Mouse (Mus musculus): Measurements from ENCODE around the gene Thnsl1. TPM values are rescaled to one million over a fixed set of nuclear protein-coding genes. Genes with fewer than 3 reads are reported as not detected.
"Not testable (repeated sequence)": the region's sequence is repeated elsewhere in the genome, so short reads cannot be mapped to it uniquely, and the experiment has no call there.

The Thnsl1 gene
- total RNA-seq, 2 experiments from 2014 or later: 16.7 to 18.6 TPM

- intact Hi-C loops (cut with DNase I): no loop called here
- DNase-seq (ENCODE audit: extremely low spot score in 1 of 2, low spot score in 2 of 2): no peak
Observed at GRCm38 (mm10) chr2:21231147-21231546, 25.6 kb downstream of the Thnsl1 start.

GRCm38 (mm10) chr2:21234871-21235648, 29.5 kb downstream of the Thnsl1 start:
- DNase-seq (ENCODE audit: extremely low spot score in 1 of 2, low spot score in 2 of 2): no peak
- intact Hi-C loops (cut with DNase I): no loop called here

- intact Hi-C loops (cut with DNase I): no loop called here
- DNase-seq (ENCODE audit: extremely low spot score in 1 of 2, low spot score in 2 of 2): no peak
Observed at GRCm38 (mm10) chr2:21235844-21236386, 30.4 kb downstream of the Thnsl1 start.

DNA sequence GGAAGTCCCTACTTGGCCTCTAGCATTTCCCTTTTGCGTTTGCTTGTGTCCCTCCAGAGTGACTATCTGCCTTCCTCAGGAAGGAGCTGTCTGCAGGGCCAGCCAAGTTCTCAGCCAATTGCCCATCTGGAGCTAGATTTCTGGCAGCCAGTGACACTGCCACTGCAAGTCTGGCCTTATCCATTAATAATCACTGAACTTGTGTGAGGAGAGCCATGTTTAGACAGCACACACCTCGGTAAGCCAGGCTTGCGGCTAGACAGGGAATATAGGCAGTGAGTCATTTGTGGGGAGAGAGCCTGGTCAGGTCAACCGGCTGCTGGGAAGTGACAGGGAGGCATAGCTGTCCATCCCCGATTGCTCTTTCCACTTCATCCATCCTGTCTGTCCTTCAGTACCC, 31.3 kb downstream of the Thnsl1 start:
- intact Hi-C loops (cut with DNase I): no loop called here
- no peak for DNase-seq (ENCODE audit: extremely low spot score in 1 of 2, low spot score in 2 of 2)

DNA sequence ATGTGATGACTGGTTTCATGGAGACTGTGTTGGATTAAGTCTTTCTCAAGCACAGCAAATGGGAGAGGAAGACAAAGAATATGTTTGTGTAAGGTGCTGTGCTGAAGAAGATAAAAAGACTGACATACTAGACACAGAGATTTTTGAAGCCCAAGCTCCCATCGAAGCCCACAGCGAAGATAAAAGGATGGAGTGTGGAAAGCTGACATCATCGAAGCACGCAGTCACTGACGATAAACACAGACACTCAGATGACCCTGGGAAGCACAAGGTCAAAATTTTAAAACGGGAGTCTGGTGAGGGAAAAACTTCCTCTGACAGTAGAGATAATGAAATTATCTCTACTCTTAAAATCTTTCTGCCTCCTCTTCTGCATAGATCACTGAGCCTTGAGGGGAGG, 38.6 kb downstream of the Thnsl1 start:
- DNase-seq (ENCODE audit: extremely low spot score in 1 of 2, low spot score in 2 of 2); intact Hi-C loops (cut with DNase I): not testable (repeated sequence)

GRCm38 (mm10) chr2:21244986-21245385, 39.5 kb downstream of the Thnsl1 start:
- no peak for DNase-seq (ENCODE audit: extremely low spot score in 1 of 2, low spot score in 2 of 2)
- intact Hi-C loops (cut with DNase I): no loop called here

GRCm38 (mm10) chr2:21245477-21246102, 40.1 kb downstream of the Thnsl1 start:
- DNase-seq (ENCODE audit: extremely low spot score in 1 of 2, low spot score in 2 of 2): no peak
- intact Hi-C loops (cut with DNase I): no loop called here

- DNase-seq (ENCODE audit: extremely low spot score in 1 of 2, low spot score in 2 of 2): no peak
- intact Hi-C loops (cut with DNase I): no loop called here
Observed at GRCm38 (mm10) chr2:21253644-21254043, 48.1 kb downstream of the Thnsl1 start.

- intact Hi-C loops (cut with DNase I): no loop called here
- no peak for DNase-seq (ENCODE audit: extremely low spot score in 1 of 2, low spot score in 2 of 2)
Observed at GRCm38 (mm10) chr2:21254308-21254707, 48.8 kb downstream of the Thnsl1 start.

GRCm38 (mm10) chr2:21258281-21258680, 52.8 kb downstream of the Thnsl1 start:
- intact Hi-C loops (cut with DNase I): no loop called here
- no peak for DNase-seq (ENCODE audit: extremely low spot score in 1 of 2, low spot score in 2 of 2)

DNA sequence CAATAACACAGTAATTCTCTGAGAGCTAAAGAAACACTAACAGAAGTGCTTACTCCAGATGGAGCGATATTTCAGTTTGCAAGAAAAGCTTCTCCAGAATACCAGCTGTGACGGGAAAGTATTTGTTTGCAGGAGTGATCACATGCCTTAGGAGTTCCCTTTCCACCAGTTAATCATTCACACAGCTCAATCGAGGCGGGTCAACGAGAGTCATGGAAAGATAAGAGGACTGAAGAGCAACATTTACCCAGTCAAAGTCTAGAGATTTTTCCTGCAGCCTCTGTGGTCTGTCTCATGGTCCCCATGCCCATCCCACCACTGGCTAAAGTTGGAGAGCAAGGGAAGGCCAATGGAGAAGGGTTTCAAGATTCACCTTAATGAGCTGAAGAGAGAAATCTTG, 53.6 kb downstream of the Thnsl1 start:
- intact Hi-C loops (cut with DNase I): no loop called here
- DNase-seq (ENCODE audit: extremely low spot score in 1 of 2, low spot score in 2 of 2): no peak

- intact Hi-C loops (cut with DNase I): loop anchor here (5.0 to 10.0 kb wide), 2 partner anchors 45 to 358 kb away; no protein-coding TSS in a partner anchor
- no peak for DNase-seq (ENCODE audit: extremely low spot score in 1 of 2, low spot score in 2 of 2)
Observed at GRCm38 (mm10) chr2:21260060-21260459, 54.5 kb downstream of the Thnsl1 start.

DNA sequence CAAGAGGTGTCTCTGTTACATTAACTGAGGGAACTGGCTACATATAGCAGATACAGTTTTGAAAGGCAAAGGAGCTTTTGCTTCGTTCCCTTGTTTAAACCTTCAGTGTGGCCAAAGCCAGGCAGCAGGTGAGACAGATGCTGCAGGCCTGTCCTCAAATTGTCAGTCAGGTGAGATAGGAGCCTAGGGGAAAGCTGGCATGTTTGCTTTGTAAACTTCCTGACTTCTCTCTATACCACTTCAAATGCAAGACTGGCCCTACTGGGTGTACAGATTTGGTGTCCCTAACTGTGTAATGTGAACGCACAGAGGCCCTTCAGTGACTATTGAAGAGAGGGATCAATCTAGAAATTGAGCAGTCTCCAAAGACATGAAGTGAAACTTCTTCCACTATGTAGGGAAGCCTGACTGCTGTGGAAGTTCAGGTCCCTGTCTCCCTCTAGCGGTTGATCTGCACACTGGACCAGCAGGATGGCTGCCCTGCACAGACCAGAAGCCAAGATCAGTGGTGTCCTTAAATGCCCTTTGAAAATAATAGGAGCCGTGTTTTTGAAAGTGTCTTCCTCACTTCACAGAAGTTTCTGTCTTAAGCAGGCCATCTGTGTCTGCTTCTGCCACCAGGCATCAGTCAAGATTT, 56.0 kb downstream of the Thnsl1 start:
- peak; percentile 59 to 64 for DNase-seq (ENCODE audit: extremely low spot score in 1 of 2, low spot score in 2 of 2)
- intact Hi-C loops (cut with DNase I): loop anchor here (2.0 to 10.0 kb wide), 3 partner anchors 47 to 359 kb away; partner anchors contain the start of gene Arhgap21

GRCm38 (mm10) chr2:21264031-21264430, 58.5 kb downstream of the Thnsl1 start:
- intact Hi-C loops (cut with DNase I): loop anchor here (5.0 to 10.0 kb wide), 2 partner anchors 49 to 362 kb away; no protein-coding TSS in a partner anchor
- DNase-seq (ENCODE audit: extremely low spot score in 1 of 2, low spot score in 2 of 2): no peak

Other genes starting within 250 kb of the Thnsl1 start
- 100 to 1,000 TPM; 204 to 212 TPM for gene Arhgap21, start 236.8 kb upstream of the Thnsl1 start, total RNA-seq (2021)
- 1 to 10 TPM; 3.8 to 5.5 TPM for gene Enkur, start 359 bp upstream of the Thnsl1 start, total RNA-seq (2021)
- gene Gpr158, start 161.8 kb downstream of the Thnsl1 start, total RNA-seq (2021): 10 to 100 TPM; 61.5 to 69.6 TPM

Data from left cerebral cortex, postnatal 10 days (tissue).